Mouse (Mus musculus): ENCODE measurements around the gene Poc1b. TPM values are rescaled to one million over a fixed set of nuclear protein-coding genes. Genes with fewer than 3 reads are reported as not detected.
A peak's percentile ranks its signal among the peaks of the same experiment; 100 is the strongest.

The Poc1b gene
- polyA plus RNA-seq, 1 experiment from 2014 or later: 35.0 TPM

- Histone ChIP-seq H3K36me3 (replicated peaks) (peaks cover 16% of the 10 kb centered on the region), H3K9me3 (no peaks in the 10 kb centered on the region), H3K27ac (no peak overlapping the region), H3K27me3 (ENCODE audit: poor library complexity, severe bottlenecking) (no peaks in the 10 kb centered on the region), H3K4me1 (no peaks in the 10 kb centered on the region), H3K4me3 (no peak overlapping the region)
- WGBS: 34% methylated on average over 3 of the region's 3 CpGs
- DNase-seq (ENCODE audit: extremely low spot score, low spot score): peak; percentile 36
These were observed 84.0 kb downstream of the Poc1b start for GRCm38 (mm10) chr10:99190798-99191197.

- 96% methylated on average over 2 of the region's 2 CpGs for WGBS
- H3K27me3 ChIP-seq (ENCODE audit: poor library complexity, severe bottlenecking): no peaks in the 10 kb centered on the region
- DNase-seq (ENCODE audit: extremely low spot score, low spot score): no peak
- H3K4me3 ChIP-seq: no peak overlapping the region
- no peak overlapping the region for H3K27ac ChIP-seq
- peaks cover 13% of the 10 kb centered on the region for H3K4me1 ChIP-seq
- H3K9me3 ChIP-seq: no peaks in the 10 kb centered on the region
- H3K36me3 ChIP-seq (replicated peaks): peaks cover 32% of the 10 kb centered on the region
These were observed 87.7 kb downstream of the Poc1b start for GRCm38 (mm10) chr10:99194451-99195055.

- Histone ChIP-seq H3K4me3 (no peak overlapping the region), H3K4me1 (peaks cover 26% of the 10 kb centered on the region), H3K9me3 (no peaks in the 10 kb centered on the region), H3K36me3 (replicated peaks) (peaks cover 34% of the 10 kb centered on the region), H3K27ac (peak overlapping the region; percentile 49; the same call in 1 of the 2 replicates), H3K27me3 (ENCODE audit: poor library complexity, severe bottlenecking) (no peaks in the 10 kb centered on the region)
- DNase-seq (ENCODE audit: extremely low spot score, low spot score): no peak
- 79% methylated on average over 13 of the region's 13 CpGs for WGBS
These were observed 89.7 kb downstream of the Poc1b start for GRCm38 (mm10) chr10:99196556-99196955.

GRCm38 (mm10) chr10:99197125-99197524 lies 90.3 kb downstream of the Poc1b start:
- no peaks in the 10 kb centered on the region for H3K9me3 ChIP-seq
- H3K27ac ChIP-seq: peak overlapping the region; percentile 53; the same call in 1 of the 2 replicates
- H3K4me1 ChIP-seq: peaks cover 31% of the 10 kb centered on the region
- WGBS: 78% methylated on average over 8 of the region's 8 CpGs
- no peak for DNase-seq (ENCODE audit: extremely low spot score, low spot score)
- no peak overlapping the region for H3K4me3 ChIP-seq
- H3K36me3 ChIP-seq (replicated peaks): peaks cover 34% of the 10 kb centered on the region
- H3K27me3 ChIP-seq (ENCODE audit: poor library complexity, severe bottlenecking): no peaks in the 10 kb centered on the region

- 83% methylated on average over 9 of the region's 9 CpGs for WGBS
- no peak for DNase-seq (ENCODE audit: extremely low spot score, low spot score)
- Histone ChIP-seq H3K4me1 (peaks cover 35% of the 10 kb centered on the region), H3K27me3 (ENCODE audit: poor library complexity, severe bottlenecking) (no peaks in the 10 kb centered on the region), H3K9me3 (no peaks in the 10 kb centered on the region), H3K27ac (0 out of 2 replicates have a peak overlapping the region, but pooled peaks have one; percentile 12), H3K4me3 (no peak overlapping the region), H3K36me3 (replicated peaks) (peaks cover 32% of the 10 kb centered on the region)
These were observed 90.9 kb downstream of the Poc1b start for GRCm38 (mm10) chr10:99197607-99198305.

- H3K4me3 ChIP-seq: no peak overlapping the region
- H3K27ac ChIP-seq: no peak overlapping the region
- 95% methylated on average over 9 of the region's 9 CpGs for WGBS
- H3K36me3 ChIP-seq (replicated peaks): peaks cover 29% of the 10 kb centered on the region
- no peak for DNase-seq (ENCODE audit: extremely low spot score, low spot score)
- H3K27me3 ChIP-seq (ENCODE audit: poor library complexity, severe bottlenecking): no peaks in the 10 kb centered on the region
- H3K9me3 ChIP-seq: no peaks in the 10 kb centered on the region
- H3K4me1 ChIP-seq: peaks cover 46% of the 10 kb centered on the region
These were observed 92.1 kb downstream of the Poc1b start for GRCm38 (mm10) chr10:99198946-99199345.

- no peak overlapping the region for H3K27ac ChIP-seq
- no peaks in the 10 kb centered on the region for H3K9me3 ChIP-seq
- 84% methylated on average over 5 of the region's 5 CpGs for WGBS
- DNase-seq (ENCODE audit: extremely low spot score, low spot score): no peak
- no peaks in the 10 kb centered on the region; the same call in 1 of the 2 replicates for H3K27me3 ChIP-seq (ENCODE audit: poor library complexity, severe bottlenecking)
- peaks cover 57% of the 10 kb centered on the region for H3K4me1 ChIP-seq
- peaks cover 29% of the 10 kb centered on the region for H3K36me3 ChIP-seq (replicated peaks)
- no peak overlapping the region for H3K4me3 ChIP-seq
These were observed 94.1 kb downstream of the Poc1b start for GRCm38 (mm10) chr10:99200944-99201343.

GRCm38 (mm10) chr10:99201786-99202185 lies 95.0 kb downstream of the Poc1b start:
- WGBS: 40% methylated on average over 1 of the region's 1 CpGs
- peaks cover 52% of the 10 kb centered on the region for H3K4me1 ChIP-seq

GRCm38 (mm10) chr10:99202363-99202762 lies 95.5 kb downstream of the Poc1b start:
- DNase-seq (ENCODE audit: extremely low spot score, low spot score): no peak
- Histone ChIP-seq H3K27ac (no peak overlapping the region), H3K4me3 (no peak overlapping the region), H3K9me3 (no peaks in the 10 kb centered on the region), H3K4me1 (peaks cover 51% of the 10 kb centered on the region), H3K36me3 (replicated peaks) (peaks cover 17% of the 10 kb centered on the region), H3K27me3 (ENCODE audit: poor library complexity, severe bottlenecking) (no peaks in the 10 kb centered on the region; the same call in 1 of the 2 replicates)
- 44% methylated on average over 8 of the region's 8 CpGs for WGBS

More at GRCm38 (mm10) chr10:99201786-99202185, 95.0 kb downstream of the Poc1b start:
- DNase-seq (ENCODE audit: extremely low spot score, low spot score): no peak
- Histone ChIP-seq H3K9me3 (no peaks in the 10 kb centered on the region), H3K36me3 (replicated peaks) (peaks cover 23% of the 10 kb centered on the region), H3K27ac (no peak overlapping the region), H3K4me3 (no peak overlapping the region), H3K27me3 (ENCODE audit: poor library complexity, severe bottlenecking) (no peaks in the 10 kb centered on the region; the same call in 1 of the 2 replicates)

- Histone ChIP-seq H3K9me3 (no peaks in the 10 kb centered on the region), H3K27ac (peak overlapping the region; percentile 84), H3K27me3 (ENCODE audit: poor library complexity, severe bottlenecking) (no peaks in the 10 kb centered on the region; the same call in 1 of the 2 replicates), H3K36me3 (replicated peaks) (peaks cover 14% of the 10 kb centered on the region), H3K4me3 (peak overlapping the region; percentile 44), H3K4me1 (peaks cover 51% of the 10 kb centered on the region)
- DNase-seq (ENCODE audit: extremely low spot score, low spot score): no peak
- 47% methylated on average over 5 of the region's 5 CpGs for WGBS
These were observed 96.3 kb downstream of the Poc1b start for GRCm38 (mm10) chr10:99203163-99203562.

- Histone ChIP-seq H3K36me3 (replicated peaks) (peaks cover 8% of the 10 kb centered on the region; the same call in 1 of the 2 replicates), H3K4me1 (peaks cover 51% of the 10 kb centered on the region), H3K9me3 (no peaks in the 10 kb centered on the region), H3K27me3 (ENCODE audit: poor library complexity, severe bottlenecking) (no peaks in the 10 kb centered on the region; the same call in 1 of the 2 replicates), H3K4me3 (peak overlapping the region; percentile 44), H3K27ac (peak overlapping the region; percentile 84)
- under 1% methylated on average over 29 of the region's 29 CpGs for WGBS
- peak; percentile 38 for DNase-seq (ENCODE audit: extremely low spot score, low spot score)
These were observed 97.0 kb downstream of the Poc1b start for GRCm38 (mm10) chr10:99203577-99204487.

- peak overlapping the region; percentile 84 for H3K27ac ChIP-seq
- H3K4me1 ChIP-seq: peaks cover 49% of the 10 kb centered on the region
- H3K4me3 ChIP-seq: peak overlapping the region; percentile 44
- DNase-seq (ENCODE audit: extremely low spot score, low spot score): peak; percentile 30
- no peaks in the 10 kb centered on the region; the same call in 1 of the 2 replicates for H3K27me3 ChIP-seq (ENCODE audit: poor library complexity, severe bottlenecking)
- no peaks in the 10 kb centered on the region for H3K9me3 ChIP-seq
- WGBS: 3% methylated on average over 11 of the region's 11 CpGs
- H3K36me3 ChIP-seq (replicated peaks): peaks cover 3% of the 10 kb centered on the region; the same call in 1 of the 2 replicates
These were observed 97.7 kb downstream of the Poc1b start for GRCm38 (mm10) chr10:99204553-99204952.
